Mouse (Mus musculus) layer of hippocampus, postnatal 36 days (tissue): Measurements from ENCODE around the gene Sbno1. TPM values are rescaled to one million over a fixed set of nuclear protein-coding genes. Genes with fewer than 3 reads are reported as not detected.

Source experiments
- DNase-seq, 2 experiments: peaks; one replicate each; pipeline ENCODE4 v3.0.0; 2022
- microRNA-seq, 2 experiments: library from miRNA; unstranded; fragments of <30 nt; microRNA quantifications; one replicate each; pipeline ENCODE4 v1.2.0; 2021
- total RNA-seq, 2 experiments: library from RNA; stranded (reverse); gene quantifications; 2 replicates each; pipeline ENCODE4 v1.2.3; 2021

Sbno1 gene
- total RNA-seq, 2 experiments from 2014 or later = 148 to 157 TPM

- DNase-seq = peak; percentile 99 to 100
Measured at GRCm38 (mm10) chr5:124327510-124328364, 98.1 kb downstream of the Sbno1 start, which contains the start of the genes Mphosph9 and 2810006K23Rik. Gene Mphosph9, minus strand, starts transcription at chr5:124327972. Gene 2810006K23Rik, plus strand, starts transcription at chr5:124328089.

GRCm38 (mm10) chr5:124326829-124327228 lies 99.0 kb downstream of the Sbno1 start:
- DNase-seq = no peak

Small RNA genes lying within 50 kb of the gene (microRNA-seq; reads per million reads assigned to microRNA genes)
- gene Gm27486 = 0 to 0.21 reads per million in 2 experiments

Other genes starting within 250 kb of the Sbno1 start
- 100 to 1,000 TPM; 281 to 377 TPM for gene Pitpnm2, start 176.2 kb downstream of the Sbno1 start, total RNA-seq
- gene Mphosph9, start 98.0 kb downstream of the Sbno1 start, total RNA-seq = 10 to 100 TPM; 16.8 to 20.5 TPM
- gene 2810006K23Rik, start 97.9 kb downstream of the Sbno1 start, total RNA-seq = 10 to 100 TPM; 15.5 to 16.6 TPM
- gene Cdk2ap1, start 62.9 kb downstream of the Sbno1 start, total RNA-seq = 10 to 100 TPM; 95.1 to 99.2 TPM
- 10 to 100 TPM; 63.9 to 78.5 TPM for gene Kmt5a, start 13.9 kb upstream of the Sbno1 start, total RNA-seq
- gene Rilpl2, start 52.4 kb upstream of the Sbno1 start, total RNA-seq = 10 to 100 TPM; 19.8 to 20.6 TPM
- 10 to 100 TPM; 27.4 to 31.7 TPM for gene Snrnp35, start 57.1 kb upstream of the Sbno1 start, total RNA-seq
- 10 to 100 TPM; 68.7 to 72.1 TPM for gene Rilpl1, start 105.4 kb upstream of the Sbno1 start, total RNA-seq
- gene Tmed2, start 114.7 kb upstream of the Sbno1 start, total RNA-seq = 100 to 1,000 TPM; 102 to 106 TPM
- 10 to 100 TPM; 23.3 to 28.3 TPM for gene Ddx55, start 126.9 kb upstream of the Sbno1 start, total RNA-seq
- 10 to 100 TPM; 36.1 to 40.6 TPM for gene Eif2b1, start 153.1 kb upstream of the Sbno1 start, total RNA-seq
- gene Gtf2h3, start 153.1 kb upstream of the Sbno1 start, total RNA-seq = 10 to 100 TPM; 30.0 to 32.4 TPM
- 10 to 100 TPM; 58.7 to 60.5 TPM for gene Atp6v0a2, start 202.6 kb upstream of the Sbno1 start, total RNA-seq